Mouse (Mus musculus): ENCODE measurements at regions not wholly inside any gene's neighbourhood (a gene's known extent, or its start where the extent isn't known, plus 50 kb on each side); places are given as distances from the start of the nearest gene placed in this dataset.

DNA sequence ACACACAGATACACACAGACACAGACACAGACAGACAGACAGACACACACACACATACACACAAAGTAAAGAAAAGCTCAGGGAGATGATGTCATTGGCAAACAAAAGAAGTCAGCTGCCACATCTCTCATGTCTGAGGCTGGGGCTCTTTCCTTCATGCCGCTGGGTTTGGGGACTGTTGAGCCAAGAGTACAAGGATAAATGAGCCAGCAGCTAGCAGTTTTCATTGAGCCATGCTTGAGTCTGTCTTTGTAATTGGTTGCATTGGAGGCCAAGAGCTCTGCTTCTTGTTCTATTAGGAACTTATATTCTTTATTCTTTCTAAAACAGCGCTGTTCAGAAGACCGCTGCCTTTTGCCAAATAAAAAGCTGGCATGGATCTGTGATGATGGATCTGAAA is 144.8 kb downstream of the Hhipl2 start:
- TF ChIP-seq CTCF (IDR thresholded peaks at IDR 0.05 in 2 of 3, conservative IDR thresholded peaks at IDR 0.05 in 1 of 3; ENCODE audit: control insufficient read depth in 1 of 3, insufficient read depth in 1 of 3, low read depth in 2 of 3, low read length in 3 of 3, poor library complexity in 1 of 3, severe bottlenecking in 1 of 3), result no peak
- TF ChIP-seq RCOR1 (IDR thresholded peaks at IDR 0.05; ENCODE audit: low read depth, low read length), result no peak
- no peak for TF ChIP-seq CHD2 (IDR thresholded peaks at IDR 0.05; ENCODE audit: low read length)
- TF ChIP-seq E2F4 (IDR thresholded peaks at IDR 0.05; ENCODE audit: borderline replicate concordance, low read depth, low read length), result no peak
- no peak for TF ChIP-seq USF1 (IDR thresholded peaks at IDR 0.05; ENCODE audit: low read depth, low read length)
- no peak for TF ChIP-seq ZNF384 (IDR thresholded peaks at IDR 0.05; ENCODE audit: low read depth, low read length)

All from MEL (cell line).